Mouse (Mus musculus): ENCODE data around the gene Sebox. TPM values are rescaled to one million over a fixed set of nuclear protein-coding genes. Genes with fewer than 3 reads are reported as not detected.
A peak's percentile ranks its signal among the peaks of the same experiment; 100 is the strongest.

Gene Sebox
- polyA plus RNA-seq, 1 experiment = not detected

DNA sequence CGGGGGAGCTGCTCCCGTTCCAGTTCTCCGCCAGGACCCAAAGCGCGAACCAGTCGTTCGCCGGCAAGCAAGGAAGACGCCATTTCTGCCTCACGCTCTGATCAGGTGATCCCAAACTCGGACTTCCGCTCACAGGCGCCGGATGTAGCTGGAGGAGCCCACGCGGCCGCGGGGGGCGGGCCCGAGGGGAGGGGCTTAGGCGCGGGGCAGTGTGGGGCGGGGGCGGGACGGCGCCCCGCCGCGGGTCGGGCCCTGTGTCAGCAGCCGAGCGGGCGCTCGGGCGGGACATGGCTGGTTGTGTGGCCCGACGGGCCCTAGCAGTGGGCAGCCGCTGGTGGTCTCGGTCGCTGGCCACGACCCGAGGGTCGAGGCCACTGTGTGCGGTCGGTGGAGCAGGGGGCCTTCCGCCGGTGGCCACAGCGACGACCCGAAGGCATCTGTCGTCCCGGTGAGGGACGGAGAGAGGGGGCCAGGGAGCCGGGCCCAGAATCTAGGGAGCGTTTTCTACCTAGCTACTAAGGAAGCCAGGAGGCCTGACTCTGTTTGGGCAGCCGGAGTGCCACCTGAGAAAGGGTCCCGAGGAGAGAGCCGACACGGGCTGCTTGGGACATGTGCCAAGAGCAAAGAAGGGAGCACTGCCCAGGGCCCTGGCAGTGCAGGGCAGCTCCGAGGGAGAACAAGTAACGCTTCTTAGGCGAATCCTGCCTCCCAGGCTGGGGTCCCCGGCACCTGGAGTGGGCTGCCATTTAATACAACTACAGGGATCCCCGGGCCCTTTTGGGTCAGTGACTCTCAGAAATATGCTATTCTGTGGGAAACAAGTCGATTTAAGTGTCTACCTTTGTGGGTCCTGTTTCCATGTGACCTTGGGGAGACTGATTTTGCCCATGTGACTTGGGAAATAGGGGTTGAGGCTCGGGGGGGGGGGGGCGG is 9.0 kb downstream of the Sebox start, which contains the start of the genes Tmem199 and Poldip2:
Tmem199 (minus strand) TSS at position 148 of the 933 bp plus-strand sequence.
Poldip2 (plus strand) TSS at position 169 of the 933 bp plus-strand sequence.
- Histone ChIP-seq H3K27me3 (ENCODE audit: control insufficient read depth, insufficient read depth, low read length) (no peaks in the 10 kb centered on the region), H3K4me1 (ENCODE audit: control insufficient read depth, insufficient read depth, low read length) (peaks cover 8% of the 10 kb centered on the region), H3K36me3 (ENCODE audit: control insufficient read depth, insufficient read depth, low read length) (peaks cover 5% of the 10 kb centered on the region), H3K4me3 (ENCODE audit: control insufficient read depth, low read depth, low read length) (peak within 1 kb of the TSS; percentile 99), H3K27ac (ENCODE audit: control insufficient read depth, insufficient read depth, low read depth, low read length) (peak within 1 kb of the TSS; percentile 93)
- TF ChIP-seq CTCF (IDR thresholded peaks at IDR 0.05; ENCODE audit: control insufficient read depth, insufficient read depth, insufficient replicate concordance, low read depth, low read length) (no peak), POLR2A (IDR thresholded peaks at IDR 0.05; ENCODE audit: control insufficient read depth, low read depth, low read length) (peak; percentile 96)

- Histone ChIP-seq H3K27me3 (ENCODE audit: control insufficient read depth, insufficient read depth, low read length) (no peaks in the 10 kb centered on the region), H3K4me3 (ENCODE audit: control insufficient read depth, low read depth, low read length) (peak overlapping the region; percentile 16; the same call in 1 of the 2 replicates), H3K27ac (ENCODE audit: control insufficient read depth, insufficient read depth, low read depth, low read length) (no peak overlapping the region), H3K36me3 (ENCODE audit: control insufficient read depth, insufficient read depth, low read length) (peaks cover 4% of the 10 kb centered on the region), H3K4me1 (ENCODE audit: control insufficient read depth, insufficient read depth, low read length) (peaks cover 8% of the 10 kb centered on the region)
- TF ChIP-seq CTCF (IDR thresholded peaks at IDR 0.05; ENCODE audit: control insufficient read depth, insufficient read depth, insufficient replicate concordance, low read depth, low read length) = no peak
Measured at GRCm38 (mm10) chr11:78513106-78513790, 10.0 kb downstream of the Sebox start.

DNA sequence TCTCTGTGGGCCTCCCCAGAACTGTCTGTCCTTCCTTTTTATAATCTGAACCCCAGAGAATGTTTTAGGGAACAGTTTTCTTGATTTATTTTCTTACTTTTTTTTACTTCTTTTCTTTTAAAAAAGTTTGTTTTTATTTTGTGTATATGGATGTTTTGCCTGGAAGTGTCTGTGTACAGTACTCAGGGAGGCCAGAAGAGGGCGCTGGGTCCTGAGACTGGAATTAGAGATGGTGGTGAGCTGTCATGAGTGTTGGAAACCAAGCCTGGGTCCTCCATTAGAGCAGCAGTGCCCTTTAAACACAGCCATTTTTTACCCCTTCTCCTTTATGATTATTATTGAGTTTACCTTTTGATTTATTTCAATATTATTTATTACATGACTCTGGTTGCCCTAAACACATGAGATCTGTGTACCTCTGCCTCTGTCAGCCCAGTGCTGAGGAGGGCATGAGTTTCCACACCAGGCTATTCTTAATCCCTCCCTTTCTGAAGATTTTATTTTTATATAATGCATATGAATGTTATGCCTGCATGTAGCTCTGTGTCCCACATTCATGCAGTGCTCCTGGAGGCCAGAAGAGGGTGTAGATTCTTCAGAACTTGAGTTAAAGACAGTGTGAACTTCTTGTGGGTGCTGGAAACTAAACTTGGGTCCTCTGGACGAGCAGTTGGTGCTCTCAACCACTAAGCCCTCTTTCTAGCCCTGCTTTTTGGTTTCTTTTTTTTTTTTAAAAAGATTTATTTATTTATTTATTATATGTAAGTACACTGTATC is 12.5 kb downstream of the Sebox start:
- no peak overlapping the region for H3K4me3 ChIP-seq (ENCODE audit: control insufficient read depth, low read depth, low read length)
- TF ChIP-seq POLR2A (IDR thresholded peaks at IDR 0.05; ENCODE audit: control insufficient read depth, low read depth, low read length) (no peak), CTCF (IDR thresholded peaks at IDR 0.05; ENCODE audit: control insufficient read depth, insufficient read depth, insufficient replicate concordance, low read depth, low read length) (peak; percentile 26; the same call in 1 of the 2 replicates)
- peaks cover 8% of the 10 kb centered on the region for H3K4me1 ChIP-seq (ENCODE audit: control insufficient read depth, insufficient read depth, low read length)
- no peak overlapping the region for H3K27ac ChIP-seq (ENCODE audit: control insufficient read depth, insufficient read depth, low read depth, low read length)
- H3K36me3 ChIP-seq (ENCODE audit: control insufficient read depth, insufficient read depth, low read length) = peaks cover 5% of the 10 kb centered on the region
- no peaks in the 10 kb centered on the region for H3K27me3 ChIP-seq (ENCODE audit: control insufficient read depth, insufficient read depth, low read length)

GRCm38 (mm10) chr11:78518931-78519330 is 15.7 kb downstream of the Sebox start:
- Histone ChIP-seq H3K27me3 (ENCODE audit: control insufficient read depth, insufficient read depth, low read length) (no peaks in the 10 kb centered on the region), H3K36me3 (ENCODE audit: control insufficient read depth, insufficient read depth, low read length) (peaks cover 10% of the 10 kb centered on the region), H3K27ac (ENCODE audit: control insufficient read depth, insufficient read depth, low read depth, low read length) (no peak overlapping the region), H3K4me3 (ENCODE audit: control insufficient read depth, low read depth, low read length) (no peak overlapping the region), H3K4me1 (ENCODE audit: control insufficient read depth, insufficient read depth, low read length) (peaks cover 2% of the 10 kb centered on the region; the same call in 1 of the 2 replicates)
- TF ChIP-seq CTCF (IDR thresholded peaks at IDR 0.05; ENCODE audit: control insufficient read depth, insufficient read depth, insufficient replicate concordance, low read depth, low read length) (no peak), POLR2A (IDR thresholded peaks at IDR 0.05; ENCODE audit: control insufficient read depth, low read depth, low read length) (no peak)

DNA sequence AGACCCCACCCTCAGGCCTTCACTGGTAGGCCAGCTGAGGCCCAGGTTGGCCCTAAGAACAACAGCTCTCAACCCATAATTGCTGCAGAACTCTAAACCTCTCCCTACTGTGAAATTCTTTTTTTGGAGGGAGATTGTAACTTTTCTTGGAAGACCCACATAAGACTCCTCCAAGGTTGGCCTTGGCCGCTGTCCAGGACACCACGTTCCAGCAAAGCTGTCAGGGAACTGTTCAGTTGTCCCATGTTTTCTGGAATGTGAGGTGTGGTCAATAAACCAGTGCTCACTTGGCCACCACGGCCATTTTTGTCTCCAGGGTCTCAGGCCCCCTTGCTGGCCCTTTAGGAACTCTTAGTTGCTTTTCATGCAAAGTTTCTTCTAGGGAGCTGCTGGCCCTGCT is 18.6 kb downstream of the Sebox start:
- H3K4me3 ChIP-seq (ENCODE audit: control insufficient read depth, low read depth, low read length) = no peak overlapping the region
- no peaks in the 10 kb centered on the region for H3K27me3 ChIP-seq (ENCODE audit: control insufficient read depth, insufficient read depth, low read length)
- peaks cover 8% of the 10 kb centered on the region; the same call in 1 of the 2 replicates for H3K36me3 ChIP-seq (ENCODE audit: control insufficient read depth, insufficient read depth, low read length)
- peaks cover 2% of the 10 kb centered on the region; the same call in 1 of the 2 replicates for H3K4me1 ChIP-seq (ENCODE audit: control insufficient read depth, insufficient read depth, low read length)
- TF ChIP-seq CTCF (IDR thresholded peaks at IDR 0.05; ENCODE audit: control insufficient read depth, insufficient read depth, insufficient replicate concordance, low read depth, low read length) = no peak
- TF ChIP-seq POLR2A (IDR thresholded peaks at IDR 0.05; ENCODE audit: control insufficient read depth, low read depth, low read length) = no peak
- no peak overlapping the region for H3K27ac ChIP-seq (ENCODE audit: control insufficient read depth, insufficient read depth, low read depth, low read length)

DNA sequence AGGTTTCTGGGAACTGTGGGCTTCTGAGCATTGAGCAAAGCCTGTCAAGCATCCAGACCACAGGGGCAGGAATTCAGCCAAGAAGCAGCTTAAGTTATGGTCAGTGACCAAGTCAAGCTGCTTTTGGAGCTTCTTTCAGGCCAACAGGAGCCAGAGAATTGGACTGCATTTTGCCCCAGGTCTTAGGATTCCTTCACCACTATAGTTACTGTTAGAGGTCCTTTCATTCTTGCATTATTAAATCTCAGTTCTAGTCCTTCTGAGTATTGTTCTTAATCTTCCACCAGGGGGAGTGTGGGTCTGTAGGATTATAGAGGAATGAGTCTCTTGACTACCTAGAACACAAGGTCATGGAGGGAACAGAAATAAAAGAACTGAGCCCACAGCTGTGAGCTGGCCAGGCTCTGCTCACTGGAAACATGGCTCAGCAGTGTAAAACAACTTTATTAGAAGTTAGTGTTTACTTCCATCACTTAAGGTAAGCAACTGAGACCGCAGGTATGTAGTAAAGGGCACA is 19.3 kb downstream of the Sebox start:
- no peak overlapping the region for H3K4me3 ChIP-seq (ENCODE audit: control insufficient read depth, low read depth, low read length)
- H3K4me1 ChIP-seq (ENCODE audit: control insufficient read depth, insufficient read depth, low read length) = peaks cover 2% of the 10 kb centered on the region; the same call in 1 of the 2 replicates
- peaks cover 8% of the 10 kb centered on the region; the same call in 1 of the 2 replicates for H3K36me3 ChIP-seq (ENCODE audit: control insufficient read depth, insufficient read depth, low read length)
- TF ChIP-seq CTCF (IDR thresholded peaks at IDR 0.05; ENCODE audit: control insufficient read depth, insufficient read depth, insufficient replicate concordance, low read depth, low read length) = no peak
- no peak for TF ChIP-seq POLR2A (IDR thresholded peaks at IDR 0.05; ENCODE audit: control insufficient read depth, low read depth, low read length)
- H3K27ac ChIP-seq (ENCODE audit: control insufficient read depth, insufficient read depth, low read depth, low read length) = peak overlapping the region; percentile 19; the same call in 1 of the 2 replicates
- no peaks in the 10 kb centered on the region for H3K27me3 ChIP-seq (ENCODE audit: control insufficient read depth, insufficient read depth, low read length)
